Mouse (Mus musculus): ENCODE measurements at regions not wholly inside any gene's neighbourhood (a gene's known extent, or its start where the extent isn't known, plus 50 kb on each side); places are given as distances from the start of the nearest gene placed in this dataset.
A peak's percentile ranks its signal among the peaks of the same experiment; 100 is the strongest.

- no peak for ATAC-seq (ENCODE audit: low read depth)
- Histone ChIP-seq H3K27ac (replicated peaks) (no peak overlapping the region), H3K9me3 (no peaks in the 10 kb centered on the region), H3K27me3 (no peaks in the 10 kb centered on the region), H3K4me2 (no peak overlapping the region), H3K9ac (no peak overlapping the region), H3K4me3 (no peak overlapping the region), H3K36me3 (no peaks in the 10 kb centered on the region), H3K4me1 (replicated peaks) (no peaks in the 10 kb centered on the region)
- 65% methylated on average over 2 of the region's 2 CpGs for WGBS
Observed at GRCm38 (mm10) chr4:29112552-29112951, 299.6 kb downstream of the Epha7 start.

GRCm38 (mm10) chr4:29117025-29117424 lies 304.1 kb downstream of the Epha7 start:
- WGBS: 82% methylated on average over 4 of the region's 4 CpGs
- ATAC-seq (ENCODE audit: low read depth): no peak
- H3K27me3 ChIP-seq: no peaks in the 10 kb centered on the region

GRCm38 (mm10) chr4:29117926-29118325 lies 305.0 kb downstream of the Epha7 start:
- Histone ChIP-seq H3K4me1 (replicated peaks) (peaks cover 16% of the 10 kb centered on the region), H3K27ac (replicated peaks) (no peak overlapping the region), H3K36me3 (no peaks in the 10 kb centered on the region), H3K27me3 (no peaks in the 10 kb centered on the region), H3K4me3 (no peak overlapping the region), H3K4me2 (no peak overlapping the region), H3K9me3 (no peaks in the 10 kb centered on the region), H3K9ac (no peak overlapping the region)
- ATAC-seq (ENCODE audit: low read depth): peak; percentile 50
- WGBS: 53% methylated on average over 9 of the region's 9 CpGs

More at GRCm38 (mm10) chr4:29117025-29117424, 304.1 kb downstream of the Epha7 start:
- H3K9ac ChIP-seq: no peak overlapping the region
- H3K36me3 ChIP-seq: no peaks in the 10 kb centered on the region
- H3K4me1 ChIP-seq (replicated peaks): peaks cover 16% of the 10 kb centered on the region
- H3K9me3 ChIP-seq: no peaks in the 10 kb centered on the region
- H3K4me2 ChIP-seq: no peak overlapping the region
- no peak overlapping the region for H3K27ac ChIP-seq (replicated peaks)
- H3K4me3 ChIP-seq: no peak overlapping the region

- Histone ChIP-seq H3K4me2 (no peak overlapping the region), H3K27ac (replicated peaks) (no peak overlapping the region), H3K9me3 (no peaks in the 10 kb centered on the region), H3K4me1 (replicated peaks) (peaks cover 16% of the 10 kb centered on the region), H3K4me3 (no peak overlapping the region), H3K36me3 (no peaks in the 10 kb centered on the region), H3K27me3 (no peaks in the 10 kb centered on the region), H3K9ac (no peak overlapping the region)
- ATAC-seq (ENCODE audit: low read depth): no peak
- WGBS: 21% methylated on average over 7 of the region's 7 CpGs
Observed at GRCm38 (mm10) chr4:29118679-29119479, 305.9 kb downstream of the Epha7 start.

- no peak overlapping the region for H3K9ac ChIP-seq
- 37% methylated on average over 9 of the region's 9 CpGs for WGBS
- no peak overlapping the region for H3K27ac ChIP-seq (replicated peaks)
- peaks cover 16% of the 10 kb centered on the region for H3K4me1 ChIP-seq (replicated peaks)
- no peaks in the 10 kb centered on the region for H3K36me3 ChIP-seq
- H3K9me3 ChIP-seq: no peaks in the 10 kb centered on the region
- H3K27me3 ChIP-seq: no peaks in the 10 kb centered on the region
- no peak overlapping the region for H3K4me2 ChIP-seq
- no peak for ATAC-seq (ENCODE audit: low read depth)
- H3K4me3 ChIP-seq: no peak overlapping the region
Observed at GRCm38 (mm10) chr4:29119480-29120153, 306.7 kb downstream of the Epha7 start.

- 90% methylated on average over 8 of the region's 8 CpGs for WGBS
- H3K27ac ChIP-seq (replicated peaks): no peak overlapping the region
- no peaks in the 10 kb centered on the region for H3K36me3 ChIP-seq
- ATAC-seq (ENCODE audit: low read depth): no peak
- no peak overlapping the region for H3K4me2 ChIP-seq
- 0 out of 2 replicates have a peak, but pooled peaks cover 6% of the 10 kb centered on the region for H3K4me1 ChIP-seq (replicated peaks)
- H3K27me3 ChIP-seq: no peaks in the 10 kb centered on the region
- H3K4me3 ChIP-seq: no peak overlapping the region
- no peak overlapping the region for H3K9ac ChIP-seq
- no peaks in the 10 kb centered on the region for H3K9me3 ChIP-seq
Observed at GRCm38 (mm10) chr4:29123697-29124377, 310.9 kb downstream of the Epha7 start.

- peaks cover 13% of the 10 kb centered on the region for H3K4me1 ChIP-seq (replicated peaks)
- H3K9ac ChIP-seq: no peak overlapping the region
- ATAC-seq (ENCODE audit: low read depth): no peak
- no peak overlapping the region for H3K4me2 ChIP-seq
- H3K27ac ChIP-seq (replicated peaks): no peak overlapping the region
- no peaks in the 10 kb centered on the region for H3K27me3 ChIP-seq
- H3K9me3 ChIP-seq: no peaks in the 10 kb centered on the region
- no peak overlapping the region for H3K4me3 ChIP-seq
- no peaks in the 10 kb centered on the region for H3K36me3 ChIP-seq
Observed at GRCm38 (mm10) chr4:29130485-29130884, 317.6 kb downstream of the Epha7 start.

GRCm38 (mm10) chr4:29133404-29134307 lies 320.7 kb downstream of the Epha7 start:
- WGBS: 35% methylated on average over 21 of the region's 21 CpGs
- H3K4me2 ChIP-seq: peak overlapping the region; percentile 29
- no peaks in the 10 kb centered on the region for H3K36me3 ChIP-seq
- peak; percentile 53; the same call in 1 of the 2 replicates for ATAC-seq (ENCODE audit: low read depth)
- no peak overlapping the region for H3K9ac ChIP-seq
- H3K27me3 ChIP-seq: no peaks in the 10 kb centered on the region
- no peak overlapping the region for H3K4me3 ChIP-seq
- H3K27ac ChIP-seq (replicated peaks): no peak overlapping the region
- peaks cover 13% of the 10 kb centered on the region for H3K4me1 ChIP-seq (replicated peaks)
- H3K9me3 ChIP-seq: no peaks in the 10 kb centered on the region

- Histone ChIP-seq H3K27ac (replicated peaks) (no peak overlapping the region), H3K36me3 (no peaks in the 10 kb centered on the region), H3K4me1 (replicated peaks) (peaks cover 13% of the 10 kb centered on the region), H3K9ac (no peak overlapping the region), H3K27me3 (no peaks in the 10 kb centered on the region), H3K9me3 (no peaks in the 10 kb centered on the region), H3K4me2 (no peak overlapping the region), H3K4me3 (no peak overlapping the region)
- WGBS: 20% methylated on average over 5 of the region's 5 CpGs
- ATAC-seq (ENCODE audit: low read depth): no peak
Observed at GRCm38 (mm10) chr4:29135685-29136385, 322.9 kb downstream of the Epha7 start.

- H3K9me3 ChIP-seq: no peaks in the 10 kb centered on the region
- 77% methylated on average over 8 of the region's 8 CpGs for WGBS
- no peak overlapping the region for H3K27ac ChIP-seq (replicated peaks)
- ATAC-seq (ENCODE audit: low read depth): no peak
- peaks cover 5% of the 10 kb centered on the region; the same call in 1 of the 2 replicates for H3K4me1 ChIP-seq (replicated peaks)
- H3K9ac ChIP-seq: no peak overlapping the region
- H3K4me2 ChIP-seq: no peak overlapping the region
- H3K27me3 ChIP-seq: no peaks in the 10 kb centered on the region
- no peaks in the 10 kb centered on the region for H3K36me3 ChIP-seq
- H3K4me3 ChIP-seq: no peak overlapping the region
Observed at GRCm38 (mm10) chr4:29138771-29139301, 325.9 kb downstream of the Epha7 start.

GRCm38 (mm10) chr4:29143415-29143814 lies 330.5 kb downstream of the Epha7 start:
- Histone ChIP-seq H3K9me3 (no peaks in the 10 kb centered on the region), H3K4me1 (replicated peaks) (no peaks in the 10 kb centered on the region), H3K36me3 (no peaks in the 10 kb centered on the region), H3K9ac (no peak overlapping the region), H3K4me3 (no peak overlapping the region), H3K4me2 (no peak overlapping the region), H3K27me3 (no peaks in the 10 kb centered on the region), H3K27ac (replicated peaks) (no peak overlapping the region)
- 94% methylated on average over 1 of the region's 1 CpGs for WGBS
- ATAC-seq (ENCODE audit: low read depth): no peak

All from neural tube, embryonic 13.5 days (tissue).